Mouse (Mus musculus): Measurements from ENCODE around the gene Espl1.

DNA sequence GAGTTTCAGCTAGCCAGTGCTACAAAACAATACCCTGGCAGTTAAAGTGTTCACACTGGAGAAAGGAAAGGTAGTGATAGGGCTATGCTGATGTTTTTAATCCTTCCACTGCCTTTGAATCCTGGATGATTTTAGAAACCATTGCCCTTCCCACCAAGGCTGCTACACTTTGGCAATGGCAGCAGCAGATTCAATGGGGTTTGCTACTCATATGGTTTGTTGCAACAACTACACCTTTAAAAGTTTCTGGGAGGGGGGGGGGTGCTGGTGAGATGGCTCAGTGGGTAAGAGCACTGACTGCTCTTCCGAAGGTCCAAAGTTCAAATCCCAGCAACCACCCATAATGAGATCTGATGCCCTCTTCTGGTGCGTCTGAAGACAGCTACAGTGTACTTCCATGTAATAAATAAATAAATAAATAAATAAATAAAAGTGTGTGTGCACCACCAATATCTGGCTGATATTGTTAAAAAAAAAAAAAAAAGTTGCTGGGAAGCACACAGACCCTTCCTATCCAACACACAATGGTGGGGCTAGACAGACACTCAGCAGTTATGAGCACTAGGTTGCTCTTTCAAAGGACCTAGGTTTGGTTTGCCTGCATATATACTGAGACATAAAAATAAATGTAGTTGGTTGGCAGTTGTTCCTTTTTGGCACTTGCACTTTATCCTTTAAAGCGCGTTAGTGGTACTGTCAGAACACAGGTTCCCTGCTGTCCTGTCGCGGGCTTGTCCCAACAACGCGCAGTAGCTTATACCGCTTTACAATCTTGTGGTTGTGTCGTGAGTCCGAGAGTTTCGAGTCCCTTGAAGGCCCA is 28.8 kb downstream of the Espl1 start:
- TF ChIP-seq CTCF (IDR thresholded peaks at IDR 0.05 in 2 of 3, conservative IDR thresholded peaks at IDR 0.05 in 1 of 3; ENCODE audit: control insufficient read depth in 1 of 3, insufficient read depth in 1 of 3, low read depth in 2 of 3, low read length in 3 of 3, poor library complexity in 1 of 3, severe bottlenecking in 1 of 3) (peak in 1 of 3 experiments; percentile 4; a peak in 1 of 6 replicates), MEF2A (IDR thresholded peaks at IDR 0.05; ENCODE audit: extremely low read depth, insufficient replicate concordance, low read depth, low read length, poor library complexity, severe bottlenecking) (no peak), EP300 (IDR thresholded peaks at IDR 0.05; ENCODE audit: low read depth in 1 of 2, low read length in 2 of 2) (no peak), MXI1 (IDR thresholded peaks at IDR 0.05; ENCODE audit: low read depth, low read length) (peak; percentile 51; the same call in 1 of the 2 replicates), POLR2A (IDR thresholded peaks at IDR 0.05; ENCODE audit: control insufficient read depth in 1 of 2, insufficient read depth in 1 of 2, low read depth in 1 of 2, low read length in 2 of 2, poor library complexity in 1 of 2) (no peak)

Data from MEL (cell line).